Mouse (Mus musculus) gonadal fat pad, adult 2 months (tissue): ENCODE data around the gene Abcc10. TPM values are rescaled to one million over a fixed set of nuclear protein-coding genes. Genes with fewer than 3 reads are reported as not detected.

ENCODE experiments used
- DNase-seq: peaks from one replicate; pipeline ENCODE4 v3.0.0-alpha.2; 2012; ENCODE audit warnings: low read depth
- polyA plus RNA-seq: library from polyadenylated mRNA; depleted of rRNA; stranded (reverse); fragments of >200 nt; gene quantifications from 2 replicates; pipeline ENCODE4 v1.2.3, GENCODE M21; 2012; rRNA removed

Abcc10 gene
- polyA plus RNA-seq, 1 experiment = 11.8 TPM

DNA sequence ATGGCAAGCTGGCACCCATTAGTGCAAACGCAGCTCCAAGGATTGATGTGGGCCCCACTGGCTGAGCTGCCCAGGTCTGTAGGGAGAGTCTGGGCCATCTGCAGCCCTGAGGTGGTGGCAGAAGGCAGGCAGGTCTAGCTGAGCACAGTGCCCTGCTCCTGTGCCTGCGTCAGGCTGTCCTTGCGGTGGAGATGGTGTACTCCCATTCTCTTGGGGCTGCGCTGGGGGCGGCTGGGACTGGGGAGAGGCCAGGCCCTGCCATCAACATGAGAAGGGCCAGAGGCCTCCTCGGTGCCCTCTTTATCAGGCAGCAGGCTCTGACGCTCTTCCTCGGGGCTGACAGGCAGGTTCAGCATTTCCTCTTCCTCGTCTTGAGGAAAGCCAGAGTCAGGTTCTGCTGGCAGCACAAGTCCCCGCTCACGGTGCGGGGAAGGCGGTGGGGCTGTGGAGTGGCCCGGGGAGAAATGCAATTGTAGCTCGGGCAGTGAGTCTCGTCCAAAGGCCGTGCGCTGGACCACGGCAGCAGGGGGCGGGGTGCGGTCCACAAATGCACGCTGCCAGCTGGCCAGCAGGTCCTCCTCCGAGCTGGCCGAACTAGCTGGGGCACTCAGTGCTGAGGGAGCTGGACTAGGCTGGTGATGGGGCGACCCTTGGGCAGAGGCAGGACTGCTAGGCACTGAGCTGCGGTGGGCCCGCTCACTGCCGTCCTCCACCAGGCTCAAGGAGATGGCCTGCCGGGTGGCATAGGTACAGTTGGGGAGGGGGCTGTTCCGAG, 69.7 kb downstream of the Abcc10 start:
- DNase-seq = no peak

GRCm38 (mm10) chr17:46255147-46255546, 73.0 kb downstream of the Abcc10 start:
- no peak for DNase-seq

- DNase-seq = no peak
These were observed 74.0 kb downstream of the Abcc10 start for GRCm38 (mm10) chr17:46254106-46254505.

DNA sequence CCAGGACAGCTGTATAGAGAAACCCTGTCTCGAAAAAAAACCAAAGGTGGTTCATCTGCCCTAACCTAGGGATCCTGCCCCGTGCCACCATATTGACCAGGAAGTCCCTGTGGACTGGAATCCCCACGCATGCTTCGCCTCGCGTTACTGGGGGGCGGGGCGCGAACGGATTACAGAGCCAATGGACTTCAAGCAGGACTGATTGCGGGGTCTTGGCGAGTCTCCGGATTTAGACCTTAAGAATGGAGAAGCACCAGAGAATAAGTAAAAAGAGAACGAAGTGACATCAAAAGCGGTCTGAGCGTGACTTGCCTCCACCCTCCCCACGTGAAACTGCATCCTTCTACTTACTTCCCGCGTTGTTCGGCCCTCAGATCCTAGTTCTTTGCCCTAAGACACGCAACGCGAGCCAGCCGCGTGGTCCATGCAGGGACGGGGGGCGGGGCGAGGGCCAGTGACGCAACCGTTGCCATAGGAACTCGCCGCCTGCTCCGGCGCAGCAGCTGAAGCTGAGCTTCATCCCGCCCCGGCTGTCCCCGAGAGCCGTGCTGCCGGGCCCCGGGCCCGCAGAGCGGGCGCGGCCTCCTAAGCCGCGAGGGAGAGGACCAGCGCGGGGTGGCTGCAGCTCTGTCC, 74.6 kb downstream of the Abcc10 start, which contains the start of gene Lrrc73:
Gene Lrrc73, plus strand, starts transcription at position 80 of the 633 bp plus-strand sequence.
- DNase-seq = no peak

Other genes with a start within 250 kb of the Abcc10 start
- gene Mrps18a, start 217.4 kb downstream of the Abcc10 start, polyA plus RNA-seq = 43.8 and 49.0 TPM in 2 replicates
- 10.0 and 13.0 TPM in 2 replicates for gene Rsph9, start 184.1 kb downstream of the Abcc10 start, polyA plus RNA-seq
- gene Mad2l1bp, start 174.8 kb downstream of the Abcc10 start, polyA plus RNA-seq = 23.9 and 25.8 TPM in 2 replicates
- 117 and 138 TPM in 2 replicates for gene Gtpbp2, start 167.3 kb downstream of the Abcc10 start, polyA plus RNA-seq
- gene Polh, start 125.7 kb downstream of the Abcc10 start, polyA plus RNA-seq = 4.9 and 6.3 TPM in 2 replicates
- 43.0 and 44.9 TPM in 2 replicates for gene Xpo5, start 125.6 kb downstream of the Abcc10 start, polyA plus RNA-seq
- gene Polr1c, start 80.3 kb downstream of the Abcc10 start, polyA plus RNA-seq = 53.0 and 62.2 TPM in 2 replicates
- 146 and 181 TPM in 2 replicates for gene Yipf3, start 80.3 kb downstream of the Abcc10 start, polyA plus RNA-seq
- 1.2 and 1.4 TPM in 2 replicates for gene Lrrc73, start 74.8 kb downstream of the Abcc10 start, polyA plus RNA-seq
- gene Tjap1, start 45.3 kb downstream of the Abcc10 start, polyA plus RNA-seq = 28.1 and 29.4 TPM in 2 replicates
- 4.7 and 5.3 TPM in 2 replicates for gene Dlk2, start 30.9 kb downstream of the Abcc10 start, polyA plus RNA-seq
- gene Zfp318, start 55.4 kb upstream of the Abcc10 start, polyA plus RNA-seq = 11.6 and 13.4 TPM in 2 replicates
- 0.92 and 1.1 TPM in 2 replicates for gene Crip3, start 100.6 kb upstream of the Abcc10 start, polyA plus RNA-seq
- gene Slc22a7, start 110.1 kb upstream of the Abcc10 start, polyA plus RNA-seq = 0.10 TPM in 1 of 2 replicates, not detected in the other
- gene Ttbk1, start 159.3 kb upstream of the Abcc10 start, polyA plus RNA-seq = 0.43 and 0.56 TPM in 2 replicates
- gene Dnph1, start 168.4 kb upstream of the Abcc10 start, polyA plus RNA-seq = 1.4 and 3.4 TPM in 2 replicates
- 29.7 and 30.8 TPM in 2 replicates for gene Cul9, start 218.0 kb upstream of the Abcc10 start, polyA plus RNA-seq
- 96.7 and 114 TPM in 2 replicates for gene Srf, start 227.8 kb upstream of the Abcc10 start, polyA plus RNA-seq